Mouse (Mus musculus) liver, adult 2 months (tissue): Measurements from ENCODE around the gene Zfp853. TPM values are rescaled to one million over a fixed set of nuclear protein-coding genes. Genes with fewer than 3 reads are reported as not detected.

Source experiments
- DNase-seq: peaks from one replicate; pipeline ENCODE4 v3.0.0-alpha.2; 2011; ENCODE audit warnings: low read depth, low spot score; ENCODE audit errors: extremely low read depth
- H3K27ac ChIP-seq: fragments of 200-500 bp; replicated peaks from 2 replicates; pipeline ENCODE4 v1.5.1; 2012; ENCODE audit warnings: low read depth, mild to moderate bottlenecking, control low read depth, inconsistent platforms, low read length; ENCODE audit not compliant: insufficient read depth
- H3K27me3 ChIP-seq: fragments of 200-500 bp; 2 replicates; pipeline ENCODE4 v1.6.1; 2012; ENCODE audit warnings: mild to moderate bottlenecking, moderate library complexity, low read length, inconsistent platforms; ENCODE audit not compliant: control insufficient read depth, insufficient read depth
- H3K36me3 ChIP-seq: fragments of 200-500 bp; 2 replicates; pipeline ENCODE4 v1.6.1; 2012; ENCODE audit warnings: low read length, inconsistent platforms; ENCODE audit not compliant: control insufficient read depth, insufficient read depth
- H3K4me1 ChIP-seq: fragments of 200-500 bp; 2 replicates; pipeline ENCODE4 v1.6.1; 2011; ENCODE audit warnings: low read length; ENCODE audit not compliant: control insufficient read depth, insufficient read depth
- H3K4me3 ChIP-seq: fragments of 200-500 bp; 2 replicates; pipeline ENCODE4 v1.5.1; 2011; ENCODE audit warnings: low read depth, mild to moderate bottlenecking, control low read depth, low read length, moderate library complexity; ENCODE audit not compliant: insufficient read depth
- H3K79me2 ChIP-seq: fragments of 200-500 bp; 2 replicates; pipeline ENCODE4 v1.6.1; 2012; ENCODE audit warnings: inconsistent platforms, mild to moderate bottlenecking, low read length, moderate library complexity; ENCODE audit not compliant: control insufficient read depth, insufficient read depth
- H3K9ac ChIP-seq: fragments of 200-500 bp; 2 replicates; pipeline ENCODE4 v1.6.1; 2012; ENCODE audit warnings: low read depth, mild to moderate bottlenecking, control low read depth, inconsistent platforms, low read length
- CTCF ChIP-seq: fragments of 200-500 bp; IDR thresholded peaks from 2 replicates; pipeline ENCODE4 v1.5.1; 2011; ENCODE audit warnings: low read depth, low read length, control low read depth
- POLR2A ChIP-seq: fragments of 200-500 bp; IDR thresholded peaks from 2 replicates; pipeline ENCODE4 v1.6.1; 2011; ENCODE audit warnings: low read length, control low read depth; ENCODE audit not compliant: insufficient read depth; ENCODE audit errors: extremely low read depth
- WGBS: fragments of 180-500 bp; shearing (Covaris S2); methylation state at CpG from one replicate; pipeline ENCODE4 v1.1.7; 2018; 5-methylcytosine and 5-hydroxymethylcytosine counted together
- polyA plus RNA-seq: library from polyadenylated mRNA; depleted of rRNA; stranded (reverse); fragments of >200 nt; gene quantifications from 2 replicates; pipeline ENCODE4 v1.2.3, GENCODE M21; 2012
- total RNA-seq: library from RNA; depleted of rRNA; stranded (reverse); fragments of >200 nt; gene quantifications from 2 replicates; pipeline ENCODE4 v1.2.3, GENCODE M21; 2014

Gene Zfp853
- total and polyA plus RNA-seq, 2 experiments, result 0.07 to 0.28 TPM

DNA sequence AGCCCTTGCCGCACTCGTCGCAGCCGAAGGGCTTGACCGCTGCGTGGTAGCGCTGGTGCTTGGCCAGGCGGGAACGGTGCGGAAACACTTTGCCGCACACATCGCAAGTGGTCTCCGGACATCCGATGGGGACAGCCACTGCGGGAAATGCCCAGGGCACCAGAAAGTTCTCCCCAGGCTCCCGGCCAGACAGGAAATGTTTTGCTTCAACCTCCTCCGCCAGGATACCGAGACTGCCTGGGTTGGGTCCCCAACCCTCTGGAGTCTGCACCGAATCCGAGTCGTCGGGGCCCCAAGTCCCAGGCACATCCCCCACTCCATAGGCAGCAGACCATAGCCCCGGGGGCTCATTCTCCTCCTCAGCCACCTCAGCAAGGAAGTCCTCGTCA is 38.3 kb downstream of the Zfp853 start:
- Histone ChIP-seq H3K27ac (no peak overlapping the region), H3K27me3 (peaks cover 17% of the 10 kb centered on the region), H3K36me3 (no peaks in the 10 kb centered on the region; the same call in 1 of the 2 replicates), H3K4me1 (no peaks in the 10 kb centered on the region), H3K9ac (no peak overlapping the region), H3K79me2 (no peaks in the 10 kb centered on the region), H3K4me3 (no peak overlapping the region)
- TF ChIP-seq CTCF (no peak), POLR2A (no peak)
- WGBS, result 76% methylated on average over 24 of the region's 24 CpGs
- no peak for DNase-seq

DNA sequence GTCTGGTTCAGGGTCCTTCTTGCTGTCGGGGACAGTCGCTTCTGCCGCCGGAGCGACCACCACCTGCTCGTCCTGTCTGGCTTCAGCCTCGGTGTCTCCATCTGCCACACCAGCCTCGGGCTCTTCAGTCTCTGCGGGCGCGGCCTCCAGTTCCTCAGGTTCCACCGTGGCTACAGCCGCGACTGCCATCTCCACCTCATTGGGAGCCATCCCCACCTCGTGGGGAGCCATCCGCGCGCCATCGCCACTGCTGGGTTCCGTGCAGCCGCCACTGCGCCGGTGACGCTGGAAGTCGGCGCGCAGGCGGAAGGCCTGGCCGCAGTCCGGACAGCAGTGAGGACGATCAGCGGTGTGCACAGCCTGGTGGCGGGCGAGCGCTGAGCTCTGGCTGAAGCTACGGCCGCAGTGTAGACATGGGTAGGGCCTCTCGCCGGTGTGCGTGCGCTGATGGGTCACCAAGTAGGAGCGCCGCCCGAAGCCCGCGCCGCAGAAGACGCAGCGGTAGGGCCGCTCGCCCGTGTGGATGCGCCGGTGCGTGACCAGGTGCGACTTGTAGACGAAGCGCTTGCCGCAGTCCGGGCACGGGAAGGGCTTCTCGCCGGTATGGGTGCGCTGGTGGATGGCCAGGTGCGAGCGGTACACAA is 38.8 kb downstream of the Zfp853 start:
- no peak overlapping the region for H3K4me3 ChIP-seq
- DNase-seq, result no peak
- H3K27me3 ChIP-seq, result peaks cover 17% of the 10 kb centered on the region
- no peak overlapping the region for H3K9ac ChIP-seq
- no peaks in the 10 kb centered on the region; the same call in 1 of the 2 replicates for H3K36me3 ChIP-seq
- no peak overlapping the region for H3K27ac ChIP-seq
- H3K4me1 ChIP-seq, result no peaks in the 10 kb centered on the region
- no peak for TF ChIP-seq CTCF
- no peak for TF ChIP-seq POLR2A
- H3K79me2 ChIP-seq, result no peaks in the 10 kb centered on the region
- WGBS, result 70% methylated on average over 66 of the region's 66 CpGs

DNA sequence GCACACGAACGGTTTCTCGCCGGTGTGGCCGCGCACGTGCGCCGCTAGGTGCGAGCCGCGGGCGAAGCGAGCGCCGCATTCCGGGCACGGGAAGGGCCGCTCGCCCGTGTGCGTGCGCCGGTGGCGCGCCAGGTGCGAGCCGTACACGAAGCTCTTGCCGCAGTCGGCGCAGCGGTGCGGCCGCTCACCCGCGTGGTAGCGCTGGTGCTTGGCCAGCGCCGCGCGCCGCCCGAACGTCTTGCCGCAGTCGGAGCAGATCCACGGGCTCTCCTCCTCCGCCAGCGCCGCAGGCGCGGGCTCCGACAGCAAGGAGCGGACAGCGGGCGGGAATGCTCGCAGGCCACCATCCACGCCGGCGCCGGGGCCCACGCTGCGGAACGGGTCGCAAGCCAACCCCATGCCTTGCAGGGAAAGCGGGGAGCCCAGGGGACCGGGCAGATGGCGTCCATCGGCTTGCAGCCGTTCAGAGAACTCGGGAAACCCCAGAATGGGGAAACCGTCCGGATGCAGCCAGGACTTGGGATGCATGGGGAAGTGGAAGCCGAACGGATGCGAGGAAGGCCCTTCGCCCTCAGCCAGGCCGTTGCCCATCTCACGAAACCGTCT is 39.4 kb downstream of the Zfp853 start:
- H3K36me3 ChIP-seq, result no peaks in the 10 kb centered on the region; the same call in 1 of the 2 replicates
- H3K4me3 ChIP-seq, result no peak overlapping the region
- TF ChIP-seq CTCF (no peak), POLR2A (no peak)
- no peak for DNase-seq
- WGBS, result 42% methylated on average over 81 of the region's 81 CpGs
- no peak overlapping the region for H3K9ac ChIP-seq
- no peaks in the 10 kb centered on the region for H3K4me1 ChIP-seq
- H3K79me2 ChIP-seq, result no peaks in the 10 kb centered on the region
- peaks cover 17% of the 10 kb centered on the region for H3K27me3 ChIP-seq
- H3K27ac ChIP-seq, result no peak overlapping the region

DNA sequence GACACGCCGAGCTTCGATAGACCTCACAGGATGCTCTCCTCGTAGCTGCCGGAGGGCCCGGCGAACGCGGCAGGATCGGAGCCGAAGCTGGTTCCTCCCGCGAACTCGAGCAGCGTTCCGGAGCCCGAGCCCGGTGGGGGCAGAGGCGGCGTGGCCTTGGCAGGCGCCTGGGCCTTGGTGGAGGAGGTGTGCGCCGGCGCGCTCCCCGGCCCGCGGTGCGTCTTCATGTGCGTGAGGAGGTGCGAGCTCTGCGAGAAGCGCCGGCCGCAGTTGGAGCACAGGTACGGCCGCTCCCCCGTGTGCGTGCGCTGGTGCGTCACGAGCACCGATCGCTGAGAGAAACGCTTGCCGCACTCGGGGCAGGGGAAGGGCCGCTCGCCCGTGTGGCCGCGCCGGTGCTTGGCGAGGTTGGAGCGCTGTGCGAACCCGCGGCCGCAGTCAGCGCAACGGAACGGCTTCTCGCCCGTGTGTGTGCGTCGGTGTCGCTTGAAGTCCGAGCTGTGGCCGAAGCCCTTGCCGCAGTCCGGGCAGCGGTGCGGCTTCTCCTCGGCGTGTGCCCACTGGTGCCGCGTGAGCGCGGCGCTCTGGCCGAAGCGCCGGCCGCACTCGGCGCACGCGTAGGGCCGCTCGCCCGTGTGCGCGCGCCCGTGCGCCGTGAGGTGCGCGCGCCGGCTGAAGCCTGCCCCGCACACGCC is 40.1 kb downstream of the Zfp853 start:
- WGBS, result 25% methylated on average over 103 of the region's 103 CpGs
- Histone ChIP-seq H3K4me1 (no peaks in the 10 kb centered on the region), H3K4me3 (no peak overlapping the region), H3K79me2 (no peaks in the 10 kb centered on the region), H3K9ac (no peak overlapping the region), H3K27ac (no peak overlapping the region), H3K36me3 (no peaks in the 10 kb centered on the region; the same call in 1 of the 2 replicates), H3K27me3 (peaks cover 17% of the 10 kb centered on the region)
- no peak for DNase-seq
- TF ChIP-seq CTCF (no peak), POLR2A (no peak)

DNA sequence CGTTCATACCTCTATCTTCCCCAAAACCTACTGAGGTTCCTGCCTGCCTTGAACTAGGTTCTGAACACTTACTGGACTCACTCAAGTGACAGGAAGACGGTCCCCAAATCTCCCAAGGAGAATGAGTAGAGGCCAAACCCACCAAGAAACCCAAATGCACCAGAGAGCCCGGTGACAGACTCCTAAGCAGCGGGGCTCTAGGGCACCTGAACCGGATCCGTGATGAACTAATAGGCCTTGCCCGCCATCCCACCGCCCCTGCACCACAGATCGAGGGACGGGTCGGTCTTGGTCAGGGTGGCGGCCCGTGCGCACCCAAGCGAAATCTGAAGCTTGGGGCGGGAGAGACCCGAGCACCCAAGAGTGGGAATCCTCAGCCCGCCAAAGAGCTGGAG is 40.6 kb downstream of the Zfp853 start:
- Histone ChIP-seq H3K27me3 (peaks cover 17% of the 10 kb centered on the region), H3K4me3 (no peak overlapping the region), H3K27ac (no peak overlapping the region), H3K36me3 (no peaks in the 10 kb centered on the region; the same call in 1 of the 2 replicates), H3K79me2 (no peaks in the 10 kb centered on the region), H3K9ac (no peak overlapping the region), H3K4me1 (no peaks in the 10 kb centered on the region)
- no peak for DNase-seq
- 60% methylated on average over 18 of the region's 18 CpGs for WGBS
- no peak for TF ChIP-seq CTCF
- TF ChIP-seq POLR2A, result no peak
